Mouse (Mus musculus): ENCODE measurements around the gene Odf3b. TPM values are rescaled to one million over a fixed set of nuclear protein-coding genes. Genes with fewer than 3 reads are reported as not detected.

Odf3b gene
- polyA plus RNA-seq, 1 experiment from 2014 or later: 5.4 TPM

GRCm38 (mm10) chr15:89404831-89405623 lies 25.9 kb upstream of the Odf3b start:
- Histone ChIP-seq H3K36me3 (ENCODE audit: control insufficient read depth, insufficient read depth, low read length) (no peaks in the 10 kb centered on the region), H3K9ac (ENCODE audit: low read depth, low read length) (no peak overlapping the region), H3K27me3 (replicated peaks; ENCODE audit: control insufficient read depth, insufficient read depth, low read length) (no peaks in the 10 kb centered on the region), H3K27ac (ENCODE audit: low read depth, low read length) (no peak overlapping the region), H3K4me3 (ENCODE audit: low read length) (no peak overlapping the region), H3K4me2 (ENCODE audit: low read length) (no peak overlapping the region), H3K4me1 (ENCODE audit: control insufficient read depth, insufficient read depth, low read depth, low read length) (no peaks in the 10 kb centered on the region), H3K9me3 (ENCODE audit: control insufficient read depth, low read length) (peaks cover 8% of the 10 kb centered on the region)
- WGBS: 84% methylated on average over 10 of the region's 10 CpGs
- ATAC-seq: no peak

GRCm38 (mm10) chr15:89402471-89402870 lies 23.4 kb upstream of the Odf3b start:
- H3K9me3 ChIP-seq (ENCODE audit: control insufficient read depth, low read length): peaks cover 3% of the 10 kb centered on the region; the same call in 1 of the 2 replicates
- no peaks in the 10 kb centered on the region for H3K4me1 ChIP-seq (ENCODE audit: control insufficient read depth, insufficient read depth, low read depth, low read length)
- no peak for ATAC-seq
- WGBS: 89% methylated on average over 1 of the region's 1 CpGs
- H3K27ac ChIP-seq (ENCODE audit: low read depth, low read length): no peak overlapping the region
- H3K36me3 ChIP-seq (ENCODE audit: control insufficient read depth, insufficient read depth, low read length): no peaks in the 10 kb centered on the region
- H3K4me3 ChIP-seq (ENCODE audit: low read length): no peak overlapping the region
- no peaks in the 10 kb centered on the region for H3K27me3 ChIP-seq (replicated peaks; ENCODE audit: control insufficient read depth, insufficient read depth, low read length)
- H3K9ac ChIP-seq (ENCODE audit: low read depth, low read length): no peak overlapping the region
- H3K4me2 ChIP-seq (ENCODE audit: low read length): no peak overlapping the region

GRCm38 (mm10) chr15:89399716-89400115 lies 20.6 kb upstream of the Odf3b start:
- Histone ChIP-seq H3K4me2 (ENCODE audit: low read length) (no peak overlapping the region), H3K9me3 (ENCODE audit: control insufficient read depth, low read length) (no peaks in the 10 kb centered on the region), H3K27me3 (replicated peaks; ENCODE audit: control insufficient read depth, insufficient read depth, low read length) (no peaks in the 10 kb centered on the region), H3K4me3 (ENCODE audit: low read length) (no peak overlapping the region), H3K9ac (ENCODE audit: low read depth, low read length) (no peak overlapping the region), H3K4me1 (ENCODE audit: control insufficient read depth, insufficient read depth, low read depth, low read length) (no peaks in the 10 kb centered on the region), H3K36me3 (ENCODE audit: control insufficient read depth, insufficient read depth, low read length) (no peaks in the 10 kb centered on the region), H3K27ac (ENCODE audit: low read depth, low read length) (no peak overlapping the region)
- ATAC-seq: no peak
- WGBS: 76% methylated on average over 1 of the region's 1 CpGs

- H3K4me3 ChIP-seq (ENCODE audit: low read length): no peak overlapping the region
- no peaks in the 10 kb centered on the region for H3K27me3 ChIP-seq (replicated peaks; ENCODE audit: control insufficient read depth, insufficient read depth, low read length)
- no peak overlapping the region for H3K4me2 ChIP-seq (ENCODE audit: low read length)
- H3K9me3 ChIP-seq (ENCODE audit: control insufficient read depth, low read length): no peaks in the 10 kb centered on the region
- no peaks in the 10 kb centered on the region for H3K36me3 ChIP-seq (ENCODE audit: control insufficient read depth, insufficient read depth, low read length)
- ATAC-seq: no peak
- no peak overlapping the region for H3K27ac ChIP-seq (ENCODE audit: low read depth, low read length)
- 82% methylated on average over 2 of the region's 2 CpGs for WGBS
- no peaks in the 10 kb centered on the region for H3K4me1 ChIP-seq (ENCODE audit: control insufficient read depth, insufficient read depth, low read depth, low read length)
- H3K9ac ChIP-seq (ENCODE audit: low read depth, low read length): no peak overlapping the region
These were observed 19.1 kb upstream of the Odf3b start for GRCm38 (mm10) chr15:89398146-89398545.

GRCm38 (mm10) chr15:89396883-89397282 lies 17.8 kb upstream of the Odf3b start:
- no peaks in the 10 kb centered on the region for H3K36me3 ChIP-seq (ENCODE audit: control insufficient read depth, insufficient read depth, low read length)
- H3K9me3 ChIP-seq (ENCODE audit: control insufficient read depth, low read length): no peaks in the 10 kb centered on the region

GRCm38 (mm10) chr15:89390081-89390480 lies 11.0 kb upstream of the Odf3b start:
- no peaks in the 10 kb centered on the region for H3K36me3 ChIP-seq (ENCODE audit: control insufficient read depth, insufficient read depth, low read length)
- H3K4me1 ChIP-seq (ENCODE audit: control insufficient read depth, insufficient read depth, low read depth, low read length): no peaks in the 10 kb centered on the region
- H3K27ac ChIP-seq (ENCODE audit: low read depth, low read length): no peak overlapping the region
- ATAC-seq: no peak
- H3K9ac ChIP-seq (ENCODE audit: low read depth, low read length): no peak overlapping the region
- H3K4me3 ChIP-seq (ENCODE audit: low read length): no peak overlapping the region
- H3K9me3 ChIP-seq (ENCODE audit: control insufficient read depth, low read length): no peaks in the 10 kb centered on the region
- no peak overlapping the region for H3K4me2 ChIP-seq (ENCODE audit: low read length)
- H3K27me3 ChIP-seq (replicated peaks; ENCODE audit: control insufficient read depth, insufficient read depth, low read length): no peaks in the 10 kb centered on the region
- 92% methylated on average over 10 of the region's 10 CpGs for WGBS

More at GRCm38 (mm10) chr15:89396883-89397282, 17.8 kb upstream of the Odf3b start:
- Histone ChIP-seq H3K27me3 (replicated peaks; ENCODE audit: control insufficient read depth, insufficient read depth, low read length) (no peaks in the 10 kb centered on the region), H3K4me1 (ENCODE audit: control insufficient read depth, insufficient read depth, low read depth, low read length) (no peaks in the 10 kb centered on the region), H3K9ac (ENCODE audit: low read depth, low read length) (no peak overlapping the region), H3K4me2 (ENCODE audit: low read length) (no peak overlapping the region), H3K4me3 (ENCODE audit: low read length) (no peak overlapping the region), H3K27ac (ENCODE audit: low read depth, low read length) (no peak overlapping the region)
- 89% methylated on average over 4 of the region's 4 CpGs for WGBS
- no peak for ATAC-seq

GRCm38 (mm10) chr15:89387127-89387526 lies 8.0 kb upstream of the Odf3b start:
- Histone ChIP-seq H3K4me2 (ENCODE audit: low read length) (no peak overlapping the region), H3K27me3 (replicated peaks; ENCODE audit: control insufficient read depth, insufficient read depth, low read length) (peaks cover 2% of the 10 kb centered on the region; the same call in 1 of the 2 replicates), H3K36me3 (ENCODE audit: control insufficient read depth, insufficient read depth, low read length) (no peaks in the 10 kb centered on the region), H3K9ac (ENCODE audit: low read depth, low read length) (no peak overlapping the region), H3K4me1 (ENCODE audit: control insufficient read depth, insufficient read depth, low read depth, low read length) (no peaks in the 10 kb centered on the region), H3K9me3 (ENCODE audit: control insufficient read depth, low read length) (no peaks in the 10 kb centered on the region), H3K4me3 (ENCODE audit: low read length) (no peak overlapping the region), H3K27ac (ENCODE audit: low read depth, low read length) (no peak overlapping the region)
- ATAC-seq: no peak
- WGBS: 49% methylated on average over 12 of the region's 12 CpGs

- no peaks in the 10 kb centered on the region for H3K36me3 ChIP-seq (ENCODE audit: control insufficient read depth, insufficient read depth, low read length)
- no peak for ATAC-seq
- H3K4me2 ChIP-seq (ENCODE audit: low read length): no peak within 1 kb of the TSS
- 93% methylated on average over 7 of the region's 7 CpGs for WGBS
- no peaks in the 10 kb centered on the region for H3K4me1 ChIP-seq (ENCODE audit: control insufficient read depth, insufficient read depth, low read depth, low read length)
- H3K4me3 ChIP-seq (ENCODE audit: low read length): no peak within 1 kb of the TSS
- H3K9ac ChIP-seq (ENCODE audit: low read depth, low read length): no peak within 1 kb of the TSS
- peaks cover 6% of the 10 kb centered on the region for H3K27me3 ChIP-seq (replicated peaks; ENCODE audit: control insufficient read depth, insufficient read depth, low read length)
- no peak within 1 kb of the TSS for H3K27ac ChIP-seq (ENCODE audit: low read depth, low read length)
- H3K9me3 ChIP-seq (ENCODE audit: control insufficient read depth, low read length): no peaks in the 10 kb centered on the region
These were observed 5.5 kb upstream of the Odf3b start, which contains the start of gene Klhdc7b for GRCm38 (mm10) chr15:89384617-89385016. Klhdc7b (plus strand) TSS chr15:89384917.

- H3K9me3 ChIP-seq (ENCODE audit: control insufficient read depth, low read length): no peaks in the 10 kb centered on the region
- H3K4me3 ChIP-seq (ENCODE audit: low read length): peak overlapping the region; percentile 35
- H3K27me3 ChIP-seq (replicated peaks; ENCODE audit: control insufficient read depth, insufficient read depth, low read length): peaks cover 30% of the 10 kb centered on the region
- H3K27ac ChIP-seq (ENCODE audit: low read depth, low read length): no peak overlapping the region
- no peaks in the 10 kb centered on the region for H3K36me3 ChIP-seq (ENCODE audit: control insufficient read depth, insufficient read depth, low read length)
- peaks cover 16% of the 10 kb centered on the region for H3K4me1 ChIP-seq (ENCODE audit: control insufficient read depth, insufficient read depth, low read depth, low read length)
- ATAC-seq: no peak
- H3K9ac ChIP-seq (ENCODE audit: low read depth, low read length): peak overlapping the region; percentile 52
- H3K4me2 ChIP-seq (ENCODE audit: low read length): peak overlapping the region; percentile 63
- WGBS: 12% methylated on average over 10 of the region's 10 CpGs
These were observed 347 bp upstream of the Odf3b start for GRCm38 (mm10) chr15:89379429-89379828.
